Mouse (Mus musculus): ENCODE measurements around the gene Babam1.

DNA sequence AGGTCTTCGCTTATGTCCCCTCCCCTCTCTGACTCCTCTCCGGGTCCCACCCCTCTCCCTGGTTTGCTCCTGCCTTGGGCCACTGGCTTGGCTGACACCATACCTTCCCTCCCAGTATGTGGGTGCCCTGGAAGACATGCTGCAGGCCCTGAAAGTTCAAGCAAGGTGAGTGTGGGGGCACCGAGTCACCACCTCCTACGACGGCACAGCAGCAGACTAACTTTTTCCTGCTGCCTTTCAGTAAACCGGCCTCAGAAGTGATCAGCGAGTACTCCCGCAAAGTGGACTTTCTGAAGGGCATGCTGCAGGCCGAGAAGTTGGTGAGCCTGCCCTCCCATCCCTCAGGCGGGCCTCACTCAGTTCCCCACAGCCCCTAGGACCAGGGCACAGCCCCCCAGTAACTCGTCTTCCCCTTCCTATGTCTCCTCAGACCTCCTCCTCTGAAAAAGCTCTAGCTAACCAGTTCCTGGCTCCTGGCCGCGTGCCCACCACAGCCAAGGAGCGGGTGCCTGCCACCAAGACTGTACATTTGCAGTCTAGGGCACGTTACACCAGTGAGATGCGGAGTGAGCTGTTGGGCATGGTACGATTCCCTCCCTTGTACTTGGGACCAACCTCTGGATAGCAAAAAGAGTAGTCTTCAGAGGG lies 29.0 kb upstream of the Babam1 start:
- TF ChIP-seq CTCF (IDR thresholded peaks at IDR 0.05; ENCODE audit: control insufficient read depth, insufficient read depth, low read length) = no peak
- TF ChIP-seq POLR2A (IDR thresholded peaks at IDR 0.05; ENCODE audit: borderline replicate concordance, control insufficient read depth, low read depth, low read length) = no peak
